Mouse (Mus musculus) left cerebral cortex, postnatal 10 days (tissue): ENCODE results near the gene Sh3bp5. TPM values are rescaled to one million over a fixed set of nuclear protein-coding genes. Genes with fewer than 3 reads are reported as not detected.

Experiments
- DNase-seq, 2 experiments: peaks; one replicate each; pipeline ENCODE4 v3.0.0; 2021 to 2022; ENCODE audit warnings: low spot score in 2 of 2, mixed read lengths in 1 of 2; ENCODE audit errors: extremely low spot score in 1 of 2
- intact Hi-C: fragments of 180-260 bp; cut with DNase I; formaldehyde crosslinking; loops from one replicate; pipeline ENCODE4 v1.15.1; 2025
- total RNA-seq, 2 experiments: library from RNA; stranded (reverse); gene quantifications; 2 replicates each; pipeline ENCODE4 v1.2.3; 2021

The Sh3bp5 gene
- total RNA-seq, 2 experiments from 2014 or later: 76.4 to 80.0 TPM

DNA sequence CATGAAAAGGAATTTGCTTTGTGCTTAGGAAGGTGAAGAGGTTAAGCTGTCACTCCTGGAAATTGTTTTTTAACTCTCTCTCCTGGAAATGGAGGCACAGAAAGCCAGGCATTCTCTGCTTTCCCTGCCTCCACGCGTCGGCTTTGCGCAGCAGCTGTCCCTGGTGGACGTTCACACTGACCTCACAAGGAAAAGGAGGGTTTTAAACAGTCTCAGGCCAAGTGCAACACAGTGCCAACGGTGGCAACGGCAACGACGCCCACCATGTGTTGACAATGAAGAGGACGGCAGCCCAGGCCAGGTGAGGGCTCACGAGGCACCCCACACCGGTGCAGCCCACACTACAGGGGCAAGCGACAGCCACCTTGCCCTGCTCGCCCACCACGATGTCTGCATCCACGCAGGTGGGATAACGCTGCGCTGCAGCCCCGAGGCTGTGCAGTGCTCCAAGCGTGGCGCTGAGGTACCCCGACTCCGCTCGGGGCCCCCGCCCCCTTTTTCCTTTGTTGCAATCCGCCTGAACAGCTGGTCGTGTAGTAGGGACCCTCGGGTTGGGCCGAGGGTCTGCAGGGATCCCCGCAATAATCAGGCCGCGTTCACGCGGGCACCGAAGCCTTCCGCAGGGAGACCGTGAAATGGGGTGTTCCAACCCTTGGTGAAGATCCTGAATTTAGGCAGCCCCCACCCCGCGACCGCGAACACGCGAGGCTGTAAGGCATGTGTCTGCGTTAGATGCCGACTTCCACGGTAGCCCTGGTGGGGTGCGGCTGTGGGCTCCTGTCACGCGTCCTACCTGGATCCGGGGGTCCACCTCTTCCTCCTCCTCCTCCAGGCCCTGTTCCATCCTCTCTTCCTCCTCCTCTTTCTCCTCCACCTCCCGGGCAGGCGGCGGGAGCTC, 611 bp downstream of the Sh3bp5 start:
- peak; percentile 44 to 56 for DNase-seq
- intact Hi-C loops: no loop called here

DNA sequence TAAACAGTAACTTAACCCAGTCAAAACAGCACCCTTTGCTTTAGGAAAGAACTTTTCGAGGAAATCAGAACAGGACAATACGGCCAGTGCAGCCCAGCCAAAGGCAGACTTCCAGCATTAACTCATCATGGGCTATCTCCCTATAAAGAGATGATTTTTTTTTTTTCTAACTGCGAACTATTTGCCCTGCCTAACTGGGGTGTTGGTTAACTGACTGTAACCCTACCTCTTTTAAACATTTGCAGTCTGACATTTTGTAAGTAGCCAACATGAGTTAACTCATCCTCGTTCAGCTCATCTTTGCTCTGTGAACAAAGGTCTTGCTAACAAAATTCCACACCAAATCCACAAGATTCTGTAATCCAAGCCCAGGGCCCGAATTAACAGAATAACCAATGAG, 1.5 kb downstream of the Sh3bp5 start:
- DNase-seq: no peak
- intact Hi-C loops: no loop called here

- intact Hi-C loops: no loop called here
- no peak for DNase-seq
Observed at GRCm38 (mm10) chr14:31433851-31434360, 2.0 kb downstream of the Sh3bp5 start.

DNA sequence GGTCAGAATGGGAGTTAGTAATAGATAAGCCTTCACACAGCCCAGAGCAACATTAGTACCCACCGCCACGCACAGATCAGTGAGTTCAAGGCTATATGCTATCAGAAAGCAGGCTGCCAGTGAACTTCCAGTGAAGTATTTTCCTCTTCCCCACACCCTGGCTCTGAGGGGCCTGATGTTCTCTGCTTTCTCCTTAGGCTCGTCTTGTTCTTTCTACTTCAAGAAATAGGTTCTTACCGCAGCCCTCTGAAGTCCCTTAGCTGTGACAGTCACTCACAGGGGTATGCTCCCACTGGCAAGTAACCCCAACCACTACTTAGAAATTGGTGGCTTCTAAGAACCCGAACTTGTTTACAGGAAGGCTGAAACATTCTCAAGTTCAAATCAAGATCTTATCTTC, 2.8 kb downstream of the Sh3bp5 start:
- no peak for DNase-seq

GRCm38 (mm10) chr14:31432424-31432823, 3.5 kb downstream of the Sh3bp5 start:
- intact Hi-C loops: no loop called here
- DNase-seq: no peak

More for the DNA sequence above, 2.8 kb downstream of the Sh3bp5 start:
- intact Hi-C loops: no loop called here

DNA sequence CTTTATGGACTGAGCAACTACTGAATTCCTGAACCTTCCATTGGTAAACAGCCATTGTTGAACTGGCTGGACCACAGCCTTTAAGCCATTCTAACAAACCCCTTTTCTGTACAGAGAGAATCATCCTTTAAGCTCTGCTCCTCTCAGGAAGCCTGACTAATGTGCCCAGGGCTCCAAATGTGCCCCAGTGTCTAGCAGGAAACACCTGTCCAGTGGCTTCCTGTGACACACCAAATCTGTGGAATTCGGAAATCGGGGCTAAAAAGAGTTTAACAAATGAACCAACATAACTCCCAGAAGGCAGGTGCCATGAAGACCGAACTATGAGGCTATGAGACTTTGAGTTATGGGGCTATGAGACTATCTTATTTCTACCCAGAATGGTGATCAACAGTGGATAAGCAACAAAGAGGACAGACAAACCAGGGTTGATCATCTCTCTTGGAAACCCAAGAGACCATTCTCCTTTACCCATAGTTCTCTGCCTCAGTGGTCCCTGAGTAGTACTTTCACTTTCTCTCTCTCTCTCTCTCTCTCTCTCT, 4.0 kb downstream of the Sh3bp5 start:
- intact Hi-C loops: no loop called here
- no peak for DNase-seq

DNA sequence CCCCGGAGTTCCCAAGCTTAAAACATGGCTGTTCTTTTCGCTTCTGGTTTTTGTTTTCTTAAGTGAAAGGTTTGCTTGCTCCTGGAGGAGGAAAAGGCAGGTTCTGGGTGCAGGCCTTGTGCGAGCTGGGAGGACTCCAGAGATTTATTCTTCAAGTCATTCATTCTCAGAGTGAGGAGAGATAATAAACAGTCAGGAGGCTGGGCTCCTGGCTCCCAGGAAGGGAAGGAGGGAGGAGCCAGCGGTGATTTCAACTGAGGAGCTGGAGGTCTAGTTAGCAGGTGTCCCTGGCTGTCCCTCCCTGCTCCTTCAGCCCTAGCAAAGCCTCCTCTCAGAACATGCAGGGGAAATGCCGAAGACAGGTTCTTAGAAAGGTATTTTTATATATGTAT, 6.9 kb downstream of the Sh3bp5 start:
- no peak for DNase-seq
- intact Hi-C loops: no loop called here

GRCm38 (mm10) chr14:31428211-31429003, 7.5 kb downstream of the Sh3bp5 start:
- DNase-seq: peak; percentile 63 to 83
- intact Hi-C loops: no loop called here

DNA sequence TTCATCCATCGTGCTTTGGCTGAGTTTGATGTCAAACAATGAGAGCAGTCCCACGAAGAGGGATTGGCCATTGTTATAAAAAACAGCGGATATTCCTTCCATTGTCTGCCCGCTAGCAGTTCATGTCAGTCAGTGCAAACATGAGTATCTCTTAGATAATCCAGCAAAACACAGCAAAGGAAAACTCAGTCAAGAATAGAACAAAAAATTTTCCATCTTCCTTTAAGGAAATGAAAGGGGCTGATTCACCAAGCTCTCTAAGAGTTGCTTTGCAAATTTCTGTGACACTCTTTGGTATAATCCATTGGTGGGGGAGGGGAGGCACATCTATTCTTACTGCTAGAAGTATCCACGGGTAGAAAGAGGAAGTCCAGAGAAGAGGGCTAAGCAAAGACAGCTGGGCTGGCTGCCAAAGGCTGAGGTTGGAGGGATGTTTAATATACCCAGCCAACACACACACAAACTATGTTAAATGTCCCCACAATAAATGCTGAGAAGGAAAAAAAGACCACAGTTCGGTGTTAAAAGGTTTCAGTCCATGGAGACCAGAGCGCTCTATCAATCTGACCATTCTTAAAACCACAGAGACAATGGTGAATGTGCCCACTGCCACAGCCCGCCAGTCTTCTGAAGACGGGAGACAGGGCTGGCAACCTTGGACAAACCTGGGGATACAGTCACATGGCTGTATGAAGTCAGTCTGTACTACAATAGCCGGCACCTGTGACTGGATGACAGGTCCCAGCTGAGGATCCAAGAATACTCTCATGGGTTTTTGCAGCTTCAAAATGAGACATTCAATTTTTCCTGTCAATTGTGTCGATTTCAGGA, 12.7 kb downstream of the Sh3bp5 start:
- intact Hi-C loops: no loop called here
- DNase-seq: peak; percentile 70 to 91

- intact Hi-C loops: no loop called here
- DNase-seq: no peak
Observed at GRCm38 (mm10) chr14:31422395-31422794, 13.5 kb downstream of the Sh3bp5 start.

GRCm38 (mm10) chr14:31421509-31422295, 14.2 kb downstream of the Sh3bp5 start:
- intact Hi-C loops: no loop called here
- no peak for DNase-seq

GRCm38 (mm10) chr14:31420985-31421384, 14.9 kb downstream of the Sh3bp5 start:
- intact Hi-C loops: no loop called here
- no peak for DNase-seq

- intact Hi-C loops: no loop called here
- DNase-seq: no peak
Observed at GRCm38 (mm10) chr14:31420562-31420961, 15.3 kb downstream of the Sh3bp5 start.

DNA sequence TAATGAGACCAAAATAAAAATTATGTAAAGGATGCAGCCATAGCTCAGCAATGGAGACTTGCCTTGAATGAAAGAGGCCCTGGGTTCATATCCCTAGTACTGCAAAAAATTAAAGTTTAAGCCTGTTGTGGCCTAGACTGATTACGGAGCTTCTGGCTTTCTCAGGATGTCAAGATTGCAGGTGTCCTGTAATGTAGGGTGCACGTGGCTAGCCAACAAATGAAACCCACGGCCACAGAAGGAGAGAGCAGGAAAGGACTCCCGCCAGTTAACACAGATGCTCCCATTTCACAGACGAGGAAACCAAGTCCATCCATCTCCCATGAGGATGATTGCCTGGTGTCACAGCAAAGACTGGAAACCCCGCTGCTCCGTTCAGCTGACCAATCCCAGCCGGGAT, 15.7 kb downstream of the Sh3bp5 start:
- intact Hi-C loops: no loop called here
- no peak for DNase-seq

- DNase-seq: no peak
- intact Hi-C loops: no loop called here
Observed at GRCm38 (mm10) chr14:31419279-31419678, 16.6 kb downstream of the Sh3bp5 start.

GRCm38 (mm10) chr14:31416835-31417549, 18.9 kb downstream of the Sh3bp5 start:
- intact Hi-C loops: no loop called here
- no peak for DNase-seq

DNA sequence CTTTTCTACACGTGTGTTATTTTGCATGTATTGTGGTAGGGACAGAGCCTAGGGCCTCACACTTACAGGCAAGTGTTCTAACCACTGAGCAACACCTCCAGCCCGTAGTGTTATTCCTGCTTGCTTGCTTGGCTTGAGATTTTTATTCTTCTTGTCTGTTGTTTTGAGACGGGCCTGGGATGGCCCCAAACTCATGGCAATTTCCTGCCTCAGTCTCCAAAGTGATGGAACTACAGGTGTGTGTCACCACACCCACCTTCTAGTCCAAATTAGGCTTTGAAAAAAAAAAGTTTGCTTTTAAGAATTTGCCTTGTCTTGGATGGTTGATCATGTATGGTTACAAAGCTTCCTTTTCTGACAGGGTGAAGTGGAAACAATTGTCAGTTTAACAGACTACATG, 19.5 kb downstream of the Sh3bp5 start:
- intact Hi-C loops: no loop called here
- DNase-seq: no peak
